Mouse (Mus musculus): ENCODE results near the gene Grsf1. TPM values are rescaled to one million over a fixed set of nuclear protein-coding genes. Genes with fewer than 3 reads are reported as not detected.

The Grsf1 gene
- total and polyA plus RNA-seq, 2 experiments from 2014 or later = 68.2 to 125 TPM

DNA sequence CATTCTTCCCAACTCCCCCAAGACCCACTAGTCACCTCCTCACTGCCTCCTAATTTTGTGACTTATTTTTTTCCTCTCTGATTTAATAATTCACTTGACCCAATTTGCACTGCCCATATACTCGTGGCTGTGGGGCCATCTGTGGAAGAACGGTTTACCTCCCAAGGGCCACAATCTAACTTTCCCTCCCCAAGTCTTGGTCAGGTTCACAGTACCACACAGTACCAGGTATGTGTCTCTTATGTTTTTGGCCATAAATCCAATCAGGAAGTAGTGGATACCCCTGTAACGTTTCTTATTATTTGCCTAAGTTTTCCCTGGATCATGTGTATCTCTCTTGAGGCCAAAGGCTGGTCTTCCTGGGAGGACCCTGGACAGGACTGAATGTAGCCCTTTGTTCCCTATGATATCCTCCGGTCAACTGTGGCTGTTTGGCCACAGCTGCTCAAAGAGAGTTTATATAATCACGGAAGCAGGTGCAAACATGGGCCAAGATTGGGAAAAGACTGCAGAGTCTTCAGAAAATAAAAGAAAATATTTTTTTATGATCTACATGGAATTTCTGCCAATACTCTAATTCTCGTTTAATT is 15.6 kb upstream of the Grsf1 start:
- Histone ChIP-seq H3K4me1 (ENCODE audit: control insufficient read depth, insufficient read depth) (no peaks in the 10 kb centered on the region), H3K36me3 (replicated peaks; ENCODE audit: control insufficient read depth, insufficient read depth, low read length) (no peaks in the 10 kb centered on the region), H3K4me3 (ENCODE audit: low read depth, low read length) (no peak overlapping the region), H3K27ac (ENCODE audit: low read depth) (no peak overlapping the region), H3K27me3 (ENCODE audit: control insufficient read depth, insufficient read depth, low read length) (no peaks in the 10 kb centered on the region), H3K9ac (replicated peaks; ENCODE audit: low read depth, low read length) (no peak overlapping the region), H3K9me3 (replicated peaks; ENCODE audit: control insufficient read depth, low read length) (no peaks in the 10 kb centered on the region), H3K4me2 (ENCODE audit: low read depth, low read length) (no peak overlapping the region)
- DNase-seq (ENCODE audit: low spot score) = no peak
- WGBS = 76% methylated on average over 6 of the region's 6 CpGs
- no peak for ATAC-seq (ENCODE audit: insufficient read depth, low read depth)
- TF ChIP-seq EP300 (IDR thresholded peaks at IDR 0.05; ENCODE audit: low read depth) (no peak), CTCF (IDR thresholded peaks at IDR 0.05; ENCODE audit: low read depth) (no peak)

DNA sequence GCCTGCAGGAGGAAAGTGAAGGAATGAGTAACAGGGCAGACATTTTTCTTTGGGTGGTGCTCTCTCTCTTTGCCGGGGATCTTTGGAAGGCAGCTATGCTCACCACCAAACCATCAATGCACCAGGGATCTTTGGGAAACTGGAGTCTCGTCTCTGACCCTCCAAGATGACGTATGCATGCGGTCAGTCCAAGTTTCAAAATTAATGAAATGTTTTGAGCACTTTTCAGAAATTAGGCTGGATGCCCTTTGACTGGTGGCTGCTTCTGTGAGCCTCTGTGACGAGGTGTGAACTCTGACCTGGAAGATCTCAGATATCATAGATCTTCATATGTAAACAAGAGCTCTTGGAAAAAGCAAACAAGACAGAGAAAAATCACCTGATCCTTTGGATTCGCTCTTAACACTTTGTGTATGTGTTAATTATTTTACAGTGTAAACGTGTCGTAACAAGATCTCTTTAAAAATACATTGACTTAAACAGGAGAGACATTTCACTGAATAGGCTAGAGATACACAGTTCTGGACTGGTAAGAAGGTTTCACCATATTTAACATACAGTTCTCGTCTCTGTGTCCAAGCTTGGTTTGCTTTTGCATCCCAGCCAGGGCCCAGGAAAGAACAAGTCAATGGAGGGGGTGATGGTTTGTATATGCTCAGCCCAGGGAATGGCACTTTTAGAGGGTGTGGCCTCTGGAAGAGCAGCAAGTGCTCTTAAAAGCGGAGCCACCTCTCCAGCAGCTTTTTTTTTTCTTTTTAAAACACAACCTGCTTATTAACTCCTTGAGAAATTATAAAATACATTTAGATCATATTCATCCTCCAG is 14.9 kb upstream of the Grsf1 start:
- Histone ChIP-seq H3K27me3 (ENCODE audit: control insufficient read depth, insufficient read depth, low read length) (no peaks in the 10 kb centered on the region), H3K4me1 (ENCODE audit: control insufficient read depth, insufficient read depth) (no peaks in the 10 kb centered on the region), H3K9me3 (replicated peaks; ENCODE audit: control insufficient read depth, low read length) (no peaks in the 10 kb centered on the region), H3K9ac (replicated peaks; ENCODE audit: low read depth, low read length) (no peak overlapping the region), H3K27ac (ENCODE audit: low read depth) (no peak overlapping the region), H3K4me2 (ENCODE audit: low read depth, low read length) (no peak overlapping the region), H3K4me3 (ENCODE audit: low read depth, low read length) (no peak overlapping the region), H3K36me3 (replicated peaks; ENCODE audit: control insufficient read depth, insufficient read depth, low read length) (no peaks in the 10 kb centered on the region)
- ATAC-seq (ENCODE audit: insufficient read depth, low read depth) = no peak
- TF ChIP-seq EP300 (IDR thresholded peaks at IDR 0.05; ENCODE audit: low read depth) (no peak), CTCF (IDR thresholded peaks at IDR 0.05; ENCODE audit: low read depth) (no peak)
- no peak for DNase-seq (ENCODE audit: low spot score)
- 73% methylated on average over 10 of the region's 10 CpGs for WGBS

DNA sequence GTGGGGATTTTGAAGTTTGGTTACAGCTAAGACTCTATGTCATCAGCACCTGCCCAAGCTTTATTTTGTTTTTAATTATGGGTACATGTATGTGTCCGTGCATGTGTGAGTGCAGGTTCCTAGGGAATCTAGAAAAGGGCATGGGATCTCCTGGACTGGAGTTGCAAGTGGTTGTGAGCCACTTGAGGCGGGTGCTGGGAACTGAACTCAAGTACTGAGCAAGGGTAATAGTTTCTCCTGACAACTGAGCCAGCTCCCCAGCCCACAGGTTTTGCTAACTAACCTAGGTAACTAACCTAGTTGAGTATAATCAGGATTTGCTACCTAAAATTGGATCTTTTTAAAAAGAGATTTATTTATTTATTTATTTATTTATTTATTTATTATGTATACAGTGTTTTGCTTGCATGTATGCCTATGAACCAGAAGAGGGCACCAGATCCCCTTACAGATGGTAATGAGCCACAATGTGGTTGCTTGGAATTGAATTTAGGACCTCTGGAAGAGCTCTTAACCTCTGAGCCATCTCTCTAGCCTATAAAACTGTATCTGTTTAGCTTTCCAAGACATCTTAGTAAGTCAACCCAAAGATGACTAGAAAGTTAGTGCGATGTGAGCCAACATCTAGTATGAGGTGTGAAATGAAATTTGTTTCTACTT is 13.4 kb upstream of the Grsf1 start:
- DNase-seq (ENCODE audit: low spot score) (peak; percentile 85), ATAC-seq (ENCODE audit: insufficient read depth, low read depth) (peak; percentile 69)
- no peaks in the 10 kb centered on the region for H3K27me3 ChIP-seq (ENCODE audit: control insufficient read depth, insufficient read depth, low read length)
- no peak overlapping the region for H3K9ac ChIP-seq (replicated peaks; ENCODE audit: low read depth, low read length)
- H3K9me3 ChIP-seq (replicated peaks; ENCODE audit: control insufficient read depth, low read length) = no peaks in the 10 kb centered on the region
- 73% methylated on average over 3 of the region's 3 CpGs for WGBS
- no peak for TF ChIP-seq EP300 (IDR thresholded peaks at IDR 0.05; ENCODE audit: low read depth)
- peak; percentile 86 for TF ChIP-seq CTCF (IDR thresholded peaks at IDR 0.05; ENCODE audit: low read depth)
- no peak overlapping the region for H3K27ac ChIP-seq (ENCODE audit: low read depth)
- H3K4me3 ChIP-seq (ENCODE audit: low read depth, low read length) = no peak overlapping the region
- H3K4me1 ChIP-seq (ENCODE audit: control insufficient read depth, insufficient read depth) = no peaks in the 10 kb centered on the region; the same call in 1 of the 2 replicates
- no peak overlapping the region for H3K4me2 ChIP-seq (ENCODE audit: low read depth, low read length)
- no peaks in the 10 kb centered on the region for H3K36me3 ChIP-seq (replicated peaks; ENCODE audit: control insufficient read depth, insufficient read depth, low read length)

DNA sequence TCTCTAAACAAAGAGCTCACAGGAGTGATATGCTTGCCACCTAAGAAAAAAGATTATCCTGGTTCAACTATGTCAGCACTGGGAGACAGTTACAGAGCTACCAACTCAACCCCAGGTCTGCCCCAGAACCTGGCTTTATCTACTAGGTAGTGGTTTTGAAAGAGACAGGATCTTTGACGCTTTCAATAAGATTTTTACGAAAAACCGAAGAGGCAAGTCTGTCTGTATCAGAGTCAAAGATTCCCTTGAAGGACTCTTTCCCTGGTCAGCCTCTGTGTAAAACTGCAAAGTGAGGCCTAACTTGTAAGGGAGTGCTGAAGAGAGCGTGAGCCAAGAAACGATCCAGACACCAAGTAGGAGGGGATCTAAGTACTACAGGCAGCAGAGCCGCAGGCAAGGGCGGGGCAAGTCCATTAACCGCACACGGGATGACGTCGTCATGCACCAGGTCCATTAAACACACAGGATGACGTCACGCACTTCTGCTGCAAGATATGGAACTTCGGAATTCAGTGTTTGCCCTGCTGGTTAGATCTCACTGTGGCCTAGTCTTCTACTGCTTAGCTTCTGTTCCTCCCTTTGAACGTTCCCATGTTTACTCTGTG is 12.7 kb upstream of the Grsf1 start:
- DNase-seq (ENCODE audit: low spot score) (no peak), ATAC-seq (ENCODE audit: insufficient read depth, low read depth) (no peak)
- TF ChIP-seq CTCF (IDR thresholded peaks at IDR 0.05; ENCODE audit: low read depth) (no peak), EP300 (IDR thresholded peaks at IDR 0.05; ENCODE audit: low read depth) (no peak)
- Histone ChIP-seq H3K4me2 (ENCODE audit: low read depth, low read length) (no peak overlapping the region), H3K4me3 (ENCODE audit: low read depth, low read length) (no peak overlapping the region), H3K4me1 (ENCODE audit: control insufficient read depth, insufficient read depth) (no peaks in the 10 kb centered on the region; the same call in 1 of the 2 replicates), H3K9ac (replicated peaks; ENCODE audit: low read depth, low read length) (no peak overlapping the region), H3K27ac (ENCODE audit: low read depth) (no peak overlapping the region), H3K27me3 (ENCODE audit: control insufficient read depth, insufficient read depth, low read length) (no peaks in the 10 kb centered on the region), H3K36me3 (replicated peaks; ENCODE audit: control insufficient read depth, insufficient read depth, low read length) (no peaks in the 10 kb centered on the region), H3K9me3 (replicated peaks; ENCODE audit: control insufficient read depth, low read length) (no peaks in the 10 kb centered on the region)
- WGBS = 68% methylated on average over 15 of the region's 15 CpGs

DNA sequence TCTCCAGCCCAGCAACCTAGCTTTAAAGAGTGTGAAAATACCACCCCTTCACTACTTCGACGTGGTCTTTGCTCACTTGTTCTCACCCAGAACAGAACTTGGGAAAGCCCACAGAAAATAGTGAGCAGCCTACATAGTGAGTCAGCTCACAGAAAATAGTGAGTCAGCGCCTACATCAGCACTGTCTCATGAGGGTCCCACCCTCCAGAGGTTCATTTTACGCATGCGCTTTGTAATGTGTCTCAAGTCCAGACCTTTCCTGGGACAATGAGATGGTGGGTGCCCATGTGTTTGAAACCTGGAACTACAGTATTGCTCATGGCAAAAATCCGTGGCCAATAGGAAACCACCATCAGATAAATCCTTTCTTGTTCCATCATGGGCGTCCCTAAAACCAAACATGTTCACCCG is 12.0 kb upstream of the Grsf1 start:
- WGBS = 70% methylated on average over 8 of the region's 8 CpGs
- no peak for ATAC-seq (ENCODE audit: insufficient read depth, low read depth)
- no peak overlapping the region for H3K4me2 ChIP-seq (ENCODE audit: low read depth, low read length)
- H3K4me1 ChIP-seq (ENCODE audit: control insufficient read depth, insufficient read depth) = no peaks in the 10 kb centered on the region; the same call in 1 of the 2 replicates
- no peak overlapping the region for H3K4me3 ChIP-seq (ENCODE audit: low read depth, low read length)
- H3K9me3 ChIP-seq (replicated peaks; ENCODE audit: control insufficient read depth, low read length) = no peaks in the 10 kb centered on the region
- no peak overlapping the region for H3K27ac ChIP-seq (ENCODE audit: low read depth)
- TF ChIP-seq EP300 (IDR thresholded peaks at IDR 0.05; ENCODE audit: low read depth) = no peak
- TF ChIP-seq CTCF (IDR thresholded peaks at IDR 0.05; ENCODE audit: low read depth) = no peak
- DNase-seq (ENCODE audit: low spot score) = no peak
- H3K9ac ChIP-seq (replicated peaks; ENCODE audit: low read depth, low read length) = no peak overlapping the region
- no peaks in the 10 kb centered on the region for H3K36me3 ChIP-seq (replicated peaks; ENCODE audit: control insufficient read depth, insufficient read depth, low read length)
- no peaks in the 10 kb centered on the region for H3K27me3 ChIP-seq (ENCODE audit: control insufficient read depth, insufficient read depth, low read length)
